Mouse (Mus musculus) bone marrow macrophage, adult 2 months (primary cell): ENCODE measurements around the gene Asl.

Source experiments
- CTCF ChIP-seq: IDR thresholded peaks from 2 replicates; pipeline ENCODE4 v1.5.1; 2012; ENCODE audit warnings: low read depth, mild to moderate bottlenecking, low read length, moderate library complexity
- POLR2A ChIP-seq: IDR thresholded peaks from 2 replicates; pipeline ENCODE4 v1.6.1; 2012; ENCODE audit warnings: mild to moderate bottlenecking, low read depth, low read length, borderline replicate concordance

DNA sequence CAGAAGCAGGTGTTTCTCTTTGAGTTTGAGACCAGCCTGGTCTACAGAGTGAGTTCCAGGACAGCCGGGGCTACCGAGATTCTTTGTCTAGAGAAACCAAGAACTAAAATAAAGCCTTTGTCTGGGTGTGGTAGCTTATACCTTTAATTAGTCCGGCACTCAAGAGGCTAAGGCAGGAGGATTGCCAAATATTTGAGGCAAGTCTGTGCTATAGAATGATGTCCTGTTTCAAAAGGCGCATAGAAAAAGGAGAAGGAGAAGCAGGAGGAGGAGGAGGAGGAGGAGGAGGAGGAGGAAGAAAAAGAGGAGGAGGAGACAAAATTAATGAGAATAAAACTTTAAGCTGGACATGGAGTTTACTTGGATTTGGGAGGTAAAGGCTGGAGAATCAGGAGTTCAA is 65.8 kb downstream of the Asl start:
- TF ChIP-seq CTCF (no peak), POLR2A (no peak)
